Mouse (Mus musculus) liver, embryonic 14.5 days (tissue): ENCODE results near the gene Olfr140.

Experiments
- CTCF ChIP-seq: IDR thresholded peaks from 2 replicates; pipeline ENCODE4 v1.5.1; 2016; ENCODE audit warnings: antibody characterized with exemption, low read depth, control low read depth
- EP300 ChIP-seq: IDR thresholded peaks from 2 replicates; pipeline ENCODE4 v1.6.1; 2016; ENCODE audit warnings: antibody characterized with exemption, low read depth

- TF ChIP-seq CTCF = no peak
- no peak for TF ChIP-seq EP300
Observed at GRCm38 (mm10) chr2:90035037-90035436, 28.4 kb downstream of the Olfr140 start, which contains the start of gene Olfr1265.
